Mouse (Mus musculus): Measurements from ENCODE around the gene Spata32. TPM values are rescaled to one million over a fixed set of nuclear protein-coding genes. Genes with fewer than 3 reads are reported as not detected.

The Spata32 gene
- polyA plus RNA-seq, 1 experiment from 2014 or later = not detected

GRCm38 (mm10) chr11:103218517-103218901, 277 bp upstream of the Spata32 start:
- peak overlapping the region; percentile 45 for H3K4me3 ChIP-seq (ENCODE audit: low read depth, low read length)
- no peak for DNase-seq (ENCODE audit: low spot score)
- no peaks in the 10 kb centered on the region for H3K9me3 ChIP-seq (ENCODE audit: low read length)
- peak; percentile 28 for ATAC-seq
- peaks cover 5% of the 10 kb centered on the region; the same call in 1 of the 2 replicates for H3K4me1 ChIP-seq (ENCODE audit: insufficient read depth, low read depth, low read length)
- 0 out of 2 replicates have a peak, but pooled peaks cover 3% of the 10 kb centered on the region for H3K27me3 ChIP-seq (replicated peaks; ENCODE audit: insufficient read depth, low read length)
- H3K36me3 ChIP-seq (ENCODE audit: insufficient read depth, low read length) = peaks cover 8% of the 10 kb centered on the region
- no peak overlapping the region for H3K27ac ChIP-seq (ENCODE audit: low read length)
- peak overlapping the region; percentile 87 for H3K4me2 ChIP-seq (replicated peaks; ENCODE audit: low read depth, low read length)
- H3K9ac ChIP-seq (replicated peaks; ENCODE audit: low read depth) = peak overlapping the region; percentile 6; the same call in 1 of the 2 replicates
- TF ChIP-seq CTCF (IDR thresholded peaks at IDR 0.05) (no peak), EP300 (IDR thresholded peaks at IDR 0.05) (no peak)
- WGBS = 22% methylated on average over 6 of the region's 6 CpGs

DNA sequence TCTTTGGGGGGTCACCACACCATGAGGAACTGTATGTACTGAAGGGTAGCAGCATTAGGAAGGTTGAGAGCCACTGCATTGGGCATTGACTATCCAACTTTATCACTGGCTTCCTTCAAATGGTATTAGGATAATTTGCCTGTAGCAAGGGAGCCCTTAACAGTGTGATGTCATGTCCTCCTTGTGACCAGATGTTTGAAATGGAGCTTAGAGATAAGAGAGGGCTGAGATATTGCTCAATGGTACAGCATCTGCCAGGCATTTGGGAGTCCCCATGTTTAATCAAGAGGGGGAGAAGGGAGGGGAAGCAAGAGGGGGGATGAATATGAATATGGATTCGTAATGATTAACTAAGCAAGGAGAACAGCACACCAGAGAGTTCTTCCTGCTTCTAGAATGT, 2.9 kb downstream of the Spata32 start:
- Histone ChIP-seq H3K27me3 (replicated peaks; ENCODE audit: insufficient read depth, low read length) (0 out of 2 replicates have a peak, but pooled peaks cover 3% of the 10 kb centered on the region), H3K36me3 (ENCODE audit: insufficient read depth, low read length) (no peaks in the 10 kb centered on the region), H3K27ac (ENCODE audit: low read length) (no peak overlapping the region), H3K9me3 (ENCODE audit: low read length) (no peaks in the 10 kb centered on the region), H3K9ac (replicated peaks; ENCODE audit: low read depth) (no peak overlapping the region), H3K4me2 (replicated peaks; ENCODE audit: low read depth, low read length) (no peak overlapping the region), H3K4me3 (ENCODE audit: low read depth, low read length) (no peak overlapping the region), H3K4me1 (ENCODE audit: insufficient read depth, low read depth, low read length) (peaks cover 5% of the 10 kb centered on the region; the same call in 1 of the 2 replicates)
- no peak for TF ChIP-seq EP300 (IDR thresholded peaks at IDR 0.05)
- no peak for TF ChIP-seq CTCF (IDR thresholded peaks at IDR 0.05)
- ATAC-seq (no peak), DNase-seq (ENCODE audit: low spot score) (no peak)
- 39% methylated on average over 1 of the region's 1 CpGs for WGBS

- peaks cover 5% of the 10 kb centered on the region; the same call in 1 of the 2 replicates for H3K4me1 ChIP-seq (ENCODE audit: insufficient read depth, low read depth, low read length)
- H3K9me3 ChIP-seq (ENCODE audit: low read length) = no peaks in the 10 kb centered on the region
- DNase-seq (ENCODE audit: low spot score) (no peak), ATAC-seq (no peak)
- 82% methylated on average over 5 of the region's 5 CpGs for WGBS
- H3K27ac ChIP-seq (ENCODE audit: low read length) = no peak overlapping the region
- H3K4me3 ChIP-seq (ENCODE audit: low read depth, low read length) = no peak overlapping the region
- 0 out of 2 replicates have a peak, but pooled peaks cover 2% of the 10 kb centered on the region for H3K27me3 ChIP-seq (replicated peaks; ENCODE audit: insufficient read depth, low read length)
- no peaks in the 10 kb centered on the region for H3K36me3 ChIP-seq (ENCODE audit: insufficient read depth, low read length)
- no peak overlapping the region for H3K4me2 ChIP-seq (replicated peaks; ENCODE audit: low read depth, low read length)
- TF ChIP-seq CTCF (IDR thresholded peaks at IDR 0.05) (no peak; the same call in 1 of the 2 replicates), EP300 (IDR thresholded peaks at IDR 0.05) (no peak)
- H3K9ac ChIP-seq (replicated peaks; ENCODE audit: low read depth) = no peak overlapping the region
Measured at GRCm38 (mm10) chr11:103213712-103214111, 4.5 kb downstream of the Spata32 start.

DNA sequence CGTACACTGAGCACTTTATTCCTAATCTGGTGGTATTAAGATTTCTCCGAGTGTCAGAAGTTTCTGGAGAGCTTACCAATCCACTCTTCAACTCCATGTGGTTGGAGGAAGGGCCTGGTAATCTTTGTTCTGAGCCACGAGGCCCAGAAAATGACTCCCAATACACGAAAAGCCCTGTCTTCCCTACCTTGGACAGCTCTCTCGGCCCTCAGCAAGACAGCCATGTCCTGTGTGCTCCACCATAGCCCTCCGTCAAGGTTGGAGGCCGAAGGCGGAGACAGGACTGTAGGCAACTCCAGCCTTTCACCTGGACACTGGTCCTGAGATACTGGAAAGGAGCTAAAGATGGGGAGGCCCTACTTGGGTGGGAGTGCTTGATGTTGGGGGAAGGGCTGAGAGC, 7.9 kb downstream of the Spata32 start:
- no peaks in the 10 kb centered on the region for H3K36me3 ChIP-seq (ENCODE audit: insufficient read depth, low read length)
- H3K4me2 ChIP-seq (replicated peaks; ENCODE audit: low read depth, low read length) = no peak overlapping the region
- no peak for TF ChIP-seq CTCF (IDR thresholded peaks at IDR 0.05)
- no peak for TF ChIP-seq EP300 (IDR thresholded peaks at IDR 0.05)
- 50% methylated on average over 8 of the region's 8 CpGs for whole genome bisulfite sequencing
- H3K4me1 ChIP-seq (ENCODE audit: insufficient read depth, low read depth, low read length) = no peaks in the 10 kb centered on the region
- DNase-seq (ENCODE audit: low spot score) (no peak), ATAC-seq (no peak)
- H3K9me3 ChIP-seq (ENCODE audit: low read length) = no peaks in the 10 kb centered on the region
- H3K9ac ChIP-seq (replicated peaks; ENCODE audit: low read depth) = no peak overlapping the region
- H3K4me3 ChIP-seq (ENCODE audit: low read depth, low read length) = no peak overlapping the region
- no peaks in the 10 kb centered on the region for H3K27me3 ChIP-seq (replicated peaks; ENCODE audit: insufficient read depth, low read length)
- H3K27ac ChIP-seq (ENCODE audit: low read length) = no peak overlapping the region

GRCm38 (mm10) chr11:103208458-103208857, 9.8 kb downstream of the Spata32 start, which contains the start of gene 1700023F06Rik:
1700023F06Rik (minus strand) TSS chr11:103208558.
- no peak within 1 kb of the TSS for H3K4me3 ChIP-seq (ENCODE audit: low read depth, low read length)
- DNase-seq (ENCODE audit: low spot score) = no peak
- H3K9me3 ChIP-seq (ENCODE audit: low read length) = no peaks in the 10 kb centered on the region
- H3K4me2 ChIP-seq (replicated peaks; ENCODE audit: low read depth, low read length) = no peak within 1 kb of the TSS
- WGBS = 88% methylated on average over 3 of the region's 3 CpGs
- H3K27me3 ChIP-seq (replicated peaks; ENCODE audit: insufficient read depth, low read length) = no peaks in the 10 kb centered on the region
- H3K9ac ChIP-seq (replicated peaks; ENCODE audit: low read depth) = no peak within 1 kb of the TSS
- H3K36me3 ChIP-seq (ENCODE audit: insufficient read depth, low read length) = no peaks in the 10 kb centered on the region
- no peak for TF ChIP-seq EP300 (IDR thresholded peaks at IDR 0.05)
- TF ChIP-seq CTCF (IDR thresholded peaks at IDR 0.05) = no peak
- no peak for ATAC-seq
- H3K27ac ChIP-seq (ENCODE audit: low read length) = no peak within 1 kb of the TSS
- no peaks in the 10 kb centered on the region for H3K4me1 ChIP-seq (ENCODE audit: insufficient read depth, low read depth, low read length)

DNA sequence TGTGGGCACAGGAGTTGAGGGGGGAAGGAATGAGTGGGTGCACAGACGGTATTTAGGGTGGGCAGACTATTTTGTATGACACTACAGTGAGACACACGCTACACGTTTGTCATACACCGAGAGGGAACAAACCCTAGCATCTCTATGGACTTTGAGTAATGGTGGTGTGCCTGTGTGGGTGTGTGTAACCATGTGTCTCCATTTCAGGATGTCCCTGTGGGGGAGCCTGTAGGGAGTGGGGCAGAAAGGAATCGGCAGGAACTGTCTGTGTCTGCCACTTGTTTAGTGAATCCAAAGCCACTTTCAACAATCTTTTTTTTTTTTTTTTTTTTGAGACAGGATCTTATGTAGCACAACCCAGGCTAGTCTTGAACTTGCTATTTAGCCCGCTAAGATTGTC, 12.0 kb downstream of the Spata32 start:
- Histone ChIP-seq H3K4me3 (ENCODE audit: low read depth, low read length) (no peak overlapping the region), H3K27ac (ENCODE audit: low read length) (no peak overlapping the region), H3K36me3 (ENCODE audit: insufficient read depth, low read length) (no peaks in the 10 kb centered on the region), H3K4me2 (replicated peaks; ENCODE audit: low read depth, low read length) (no peak overlapping the region), H3K4me1 (ENCODE audit: insufficient read depth, low read depth, low read length) (no peaks in the 10 kb centered on the region), H3K9ac (replicated peaks; ENCODE audit: low read depth) (no peak overlapping the region), H3K9me3 (ENCODE audit: low read length) (no peaks in the 10 kb centered on the region), H3K27me3 (replicated peaks; ENCODE audit: insufficient read depth, low read length) (no peaks in the 10 kb centered on the region)
- no peak for DNase-seq (ENCODE audit: low spot score)
- 88% methylated on average over 6 of the region's 6 CpGs for WGBS
- TF ChIP-seq CTCF (IDR thresholded peaks at IDR 0.05) (no peak), EP300 (IDR thresholded peaks at IDR 0.05) (no peak)
- ATAC-seq = no peak

DNA sequence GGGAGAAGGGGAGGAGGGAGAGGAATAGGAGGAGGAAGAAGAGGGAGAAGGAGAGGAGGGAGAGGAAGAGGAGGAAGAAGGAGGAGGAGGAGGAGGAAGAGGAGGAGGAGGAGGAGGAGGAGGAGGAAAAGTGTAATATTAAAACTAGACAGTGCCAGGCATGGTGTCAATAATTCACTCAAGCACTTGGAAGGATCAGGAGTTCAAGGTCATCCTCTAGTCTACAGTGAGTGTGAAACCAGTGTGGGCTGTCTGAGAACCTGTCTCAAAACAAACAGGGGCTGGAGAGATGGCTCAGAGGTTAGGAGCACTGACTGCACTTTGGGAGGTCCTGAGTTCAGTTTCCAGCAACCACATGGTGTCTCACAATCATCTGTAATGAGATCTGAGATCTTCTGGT, 15.9 kb downstream of the Spata32 start:
- DNase-seq (ENCODE audit: low spot score) (no peak), ATAC-seq (no peak)
- Histone ChIP-seq H3K4me2 (replicated peaks; ENCODE audit: low read depth, low read length) (no peak overlapping the region), H3K4me1 (ENCODE audit: insufficient read depth, low read depth, low read length) (peaks cover 3% of the 10 kb centered on the region), H3K4me3 (ENCODE audit: low read depth, low read length) (no peak overlapping the region), H3K9me3 (ENCODE audit: low read length) (no peaks in the 10 kb centered on the region), H3K27ac (ENCODE audit: low read length) (no peak overlapping the region), H3K9ac (replicated peaks; ENCODE audit: low read depth) (no peak overlapping the region), H3K36me3 (ENCODE audit: insufficient read depth, low read length) (no peaks in the 10 kb centered on the region), H3K27me3 (replicated peaks; ENCODE audit: insufficient read depth, low read length) (no peaks in the 10 kb centered on the region; the same call in 1 of the 2 replicates)
- no peak for TF ChIP-seq EP300 (IDR thresholded peaks at IDR 0.05)
- no peak for TF ChIP-seq CTCF (IDR thresholded peaks at IDR 0.05)

Data from lung, postnatal 0 days (tissue).